19 mouse cellular contexts compared by ENCODE assay signal in genomic region chr2:11654990-11655931, GRCm38 (mm10). TPM values are rescaled to one million over a fixed set of nuclear protein-coding genes. Genes with fewer than 3 reads are reported as not detected.
DNase-seq lines count a peak whose midpoint lies in the region; ATAC-seq and TF ChIP-seq lines count a peak whose summit lies in the region.
"Had no signal": no experiment of that assay in that cellular context is flagged by ENCODE, and none has a peak within 500 bp of the region (broad histone marks: within the 10 kb centered on the region; RNA-seq: fewer than 3 reads in every experiment).

No protein-coding gene starts in this region.

- no peaks in the 10 kb centered on the region for H3K36me3 ChIP-seq in lung, postnatal 0 days (ENCODE audit: insufficient read depth, low read length)
- H3K36me3 ChIP-seq in midbrain, embryonic 11.5 days (ENCODE audit: control insufficient read depth, insufficient read depth, low read length), result no peaks in the 10 kb centered on the region
- H3K36me3 ChIP-seq: G1E; limb, embryonic 12.5 days; midbrain, embryonic 15.5 days had no signal

- TF ChIP-seq CTCF in lung, postnatal 0 days (IDR thresholded peaks at IDR 0.05), result no peak
- TF ChIP-seq CTCF in lung, adult 2 months (IDR thresholded peaks at IDR 0.05; ENCODE audit: insufficient read depth, low read length), result no peak

- peak; percentile 21 for DNase-seq in lung, postnatal 10 days
- no peak for DNase-seq in lung, postnatal 14 days
- peak; percentile 9 for DNase-seq in c-Kit-positive CD71-positive TER-119-negative erythroid progenitor cells, embryonic 14.5 days (ENCODE audit: low read depth)
- no peak for DNase-seq in lung, postnatal 0 days (ENCODE audit: low spot score)
- no peak for DNase-seq in midbrain, embryonic 11.5 days (ENCODE audit: low spot score, missing footprints)
- DNase-seq in lung, adult 2 months, result no peak
- DNase-seq: cerebellum, adult 8-10 months; heart, postnatal 10 days; kidney, adult 11 months; lung, adult 18-20 months; spleen, adult 18-20 months had no signal

- TF ChIP-seq EP300 in lung, postnatal 0 days (IDR thresholded peaks at IDR 0.05), result no peak

- H3K9ac ChIP-seq in lung, postnatal 0 days (replicated peaks; ENCODE audit: low read depth), result no peak overlapping the region
- H3K9ac ChIP-seq in midbrain, embryonic 11.5 days (ENCODE audit: low read length), result no peak overlapping the region
- H3K9ac ChIP-seq: limb, embryonic 12.5 days; midbrain, embryonic 15.5 days had no signal

- no peak overlapping the region for H3K27ac ChIP-seq in lung, postnatal 0 days (ENCODE audit: low read length)
- no peak overlapping the region for H3K27ac ChIP-seq in midbrain, embryonic 11.5 days (ENCODE audit: low read depth, low read length)
- H3K27ac ChIP-seq: layer of hippocampus, adult 2 months; limb, embryonic 12.5 days; midbrain, embryonic 15.5 days had no signal

- ATAC-seq in CD4-positive, CD25-positive, alpha-beta regulatory T cell, adult 4 months, result peak; percentile 35
- ATAC-seq in megakaryocyte progenitor cell, adult 5-6 weeks (replicated peaks; ENCODE audit: poor library complexity), result peak; percentile 35; the same call in 1 of the 2 replicates
- no peak for ATAC-seq in lung, postnatal 0 days
- no peak for ATAC-seq in midbrain, embryonic 11.5 days (ENCODE audit: low FRiP score)
- ATAC-seq: midbrain, embryonic 15.5 days had no signal

- 55% methylated on average over 9 of the region's 9 CpGs for WGBS in lung, postnatal 0 days
- 73% methylated on average over 9 of the region's 9 CpGs for WGBS in midbrain, embryonic 11.5 days
- 52% methylated on average over 9 of the region's 9 CpGs for WGBS in lung, adult 2 months

- no peak overlapping the region for H3K4me3 ChIP-seq in lung, postnatal 0 days (ENCODE audit: low read depth, low read length)
- H3K4me3 ChIP-seq in midbrain, embryonic 11.5 days (ENCODE audit: low read depth, low read length), result no peak overlapping the region
- H3K4me3 ChIP-seq in lung, adult 2 months (replicated peaks; ENCODE audit: extremely low read depth, low read depth, low read length), result no peak overlapping the region
- H3K4me3 ChIP-seq: layer of hippocampus, adult 2 months; limb, embryonic 12.5 days; midbrain, embryonic 15.5 days had no signal

- no peaks in the 10 kb centered on the region for H3K9me3 ChIP-seq in lung, postnatal 0 days (ENCODE audit: low read length)
- no peaks in the 10 kb centered on the region for H3K9me3 ChIP-seq in midbrain, embryonic 11.5 days (ENCODE audit: control insufficient read depth, low read length)
- H3K9me3 ChIP-seq: G1E; limb, embryonic 12.5 days; midbrain, embryonic 15.5 days had no signal

- no peak for TF ChIP-seq POLR2A in lung, adult 2 months (IDR thresholded peaks at IDR 0.05; ENCODE audit: borderline replicate concordance, extremely low read depth, low read depth, low read length)

- H3K27me3 ChIP-seq in lung, postnatal 0 days (replicated peaks; ENCODE audit: insufficient read depth, low read length), result no peaks in the 10 kb centered on the region
- no peaks in the 10 kb centered on the region for H3K27me3 ChIP-seq in midbrain, embryonic 11.5 days (ENCODE audit: control insufficient read depth, insufficient read depth, low read length)
- H3K27me3 ChIP-seq: limb, embryonic 12.5 days; midbrain, embryonic 15.5 days had no signal

- H3K4me2 ChIP-seq in lung, postnatal 0 days (replicated peaks; ENCODE audit: low read depth, low read length), result no peak overlapping the region
- H3K4me2 ChIP-seq in midbrain, embryonic 11.5 days, result no peak overlapping the region
- H3K4me2 ChIP-seq: limb, embryonic 12.5 days; midbrain, embryonic 15.5 days had no signal

- no peaks in the 10 kb centered on the region for H3K4me1 ChIP-seq in lung, postnatal 0 days (ENCODE audit: insufficient read depth, low read depth, low read length)
- H3K4me1 ChIP-seq in midbrain, embryonic 11.5 days (ENCODE audit: control insufficient read depth, insufficient read depth, low read length), result no peaks in the 10 kb centered on the region
- no peaks in the 10 kb centered on the region; the same call in 1 of the 2 replicates for H3K4me1 ChIP-seq in lung, adult 2 months (ENCODE audit: control insufficient read depth, insufficient read depth, low read length)
- H3K4me1 ChIP-seq: limb, embryonic 12.5 days; midbrain, embryonic 15.5 days had no signal

RNA-seq across cellular contexts. Expression of gene Il2ra, which starts 12.7 kb away (rescaled TPM):
- polyA plus RNA-seq in CD4-positive, CD25-positive, alpha-beta regulatory T cell, adult 4 months (2017; shearing (Covaris generic)), result 100 to 1,000 TPM; 347 to 420 TPM
- total RNA-seq in megakaryocyte progenitor cell, adult 5-6 weeks (2015), result not detected in 2 replicates
- total RNA-seq in megakaryocyte progenitor cell, adult 5-6 weeks (2017), result not detected in 2 replicates
- polyA plus RNA-seq in lung, postnatal 0 days (2015; fragmentation: Nextera tagmentation; extraction: Ambion mirVana), result 0.04 TPM in 1 of 2 replicates, not detected in the other
- polyA plus RNA-seq in midbrain, embryonic 11.5 days (2014; fragmentation: Nextera tagmentation; extraction: Ambion mirVana), result not detected in 2 replicates
- 0.23 and 0.30 TPM in 2 replicates for polyA plus RNA-seq in lung, adult 2 months (2012; rRNA removed)
- polyA plus RNA-seq: G1E; limb, embryonic 12.5 days had no signal

RNA-seq across cellular contexts. Expression of gene Gm17490, which starts 29.2 kb away (rescaled TPM):
- not detected for polyA plus RNA-seq in CD4-positive, CD25-positive, alpha-beta regulatory T cell, adult 4 months (2017; shearing (Covaris generic))
- not detected in 2 replicates for total RNA-seq in megakaryocyte progenitor cell, adult 5-6 weeks (2015)
- total RNA-seq in megakaryocyte progenitor cell, adult 5-6 weeks (2017), result not detected in 2 replicates
- polyA plus RNA-seq in lung, postnatal 0 days (2015; fragmentation: Nextera tagmentation; extraction: Ambion mirVana), result not detected in 2 replicates
- not detected in 2 replicates for polyA plus RNA-seq in midbrain, embryonic 11.5 days (2014; fragmentation: Nextera tagmentation; extraction: Ambion mirVana)
- polyA plus RNA-seq in lung, adult 2 months (2012; rRNA removed), result not detected in 2 replicates
- total RNA-seq: adrenal gland, adult 18-20 months; G1E; gastrocnemius, postnatal 4 days; heart, postnatal 10 days; layer of hippocampus, adult 2 months had no signal
- polyA plus RNA-seq: G1E; limb, embryonic 12.5 days; midbrain, embryonic 15.5 days had no signal

RNA-seq across cellular contexts. Expression of gene Il15ra, which starts 49.8 kb away (rescaled TPM):
- polyA plus RNA-seq in CD4-positive, CD25-positive, alpha-beta regulatory T cell, adult 4 months (2017; shearing (Covaris generic)), result 10 to 100 TPM; 24.0 to 33.6 TPM
- 22.2 and 27.2 TPM in 2 replicates for total RNA-seq in megakaryocyte progenitor cell, adult 5-6 weeks (2015)
- 21.3 and 27.5 TPM in 2 replicates for total RNA-seq in megakaryocyte progenitor cell, adult 5-6 weeks (2017)
- polyA plus RNA-seq in lung, postnatal 0 days (2015; fragmentation: Nextera tagmentation; extraction: Ambion mirVana), result 4.3 and 6.7 TPM in 2 replicates
- polyA plus RNA-seq in midbrain, embryonic 11.5 days (2014; fragmentation: Nextera tagmentation; extraction: Ambion mirVana), result 0.26 and 0.87 TPM in 2 replicates
- polyA plus RNA-seq in lung, adult 2 months (2012; rRNA removed), result 20.7 and 26.2 TPM in 2 replicates
- polyA plus RNA-seq: G1E had no signal

RNA-seq across cellular contexts. Expression of gene Rbm17, which starts 51.3 kb away (rescaled TPM):
- 10 to 100 TPM; 34.7 TPM for polyA plus RNA-seq in CD4-positive, CD25-positive, alpha-beta regulatory T cell, adult 4 months (2017; shearing (Covaris generic))
- 137 and 153 TPM in 2 replicates for total RNA-seq in megakaryocyte progenitor cell, adult 5-6 weeks (2015)
- total RNA-seq in megakaryocyte progenitor cell, adult 5-6 weeks (2017), result 129 and 175 TPM in 2 replicates
- 72.6 and 73.1 TPM in 2 replicates for polyA plus RNA-seq in lung, postnatal 0 days (2015; fragmentation: Nextera tagmentation; extraction: Ambion mirVana)
- polyA plus RNA-seq in midbrain, embryonic 11.5 days (2014; fragmentation: Nextera tagmentation; extraction: Ambion mirVana), result 187 and 205 TPM in 2 replicates
- polyA plus RNA-seq in lung, adult 2 months (2012; rRNA removed), result 28.2 and 62.4 TPM in 2 replicates

Comparison
In these comparisons a context has a peak if more than half of its experiments do, and no peak if none do; other contexts are left out.
1. DNase-seq: peak in lung, postnatal 10 days (single experiment) and c-Kit-positive CD71-positive TER-119-negative erythroid progenitor cells, embryonic 14.5 days (single experiment); none in lung, postnatal 14 days (single experiment), lung, postnatal 0 days (single experiment), midbrain, embryonic 11.5 days (single experiment) and lung, adult 2 months (single experiment).
2. ATAC-seq: peak in CD4-positive, CD25-positive, alpha-beta regulatory T cell, adult 4 months (single experiment) and megakaryocyte progenitor cell, adult 5-6 weeks (single experiment); none in lung, postnatal 0 days (single experiment) and midbrain, embryonic 11.5 days (single experiment).
3. RNA of gene Il2ra, which starts 12.7 kb away (polyA plus RNA-seq): 347 to 420 TPM in CD4-positive, CD25-positive, alpha-beta regulatory T cell, adult 4 months; 0.23 to 0.30 TPM in lung, adult 2 months, 0.04 TPM in lung, postnatal 0 days and not detected in midbrain, embryonic 11.5 days; every median in the first group is over 100 times any median in the second.